Mouse (Mus musculus): ENCODE results near the gene Tpi1. TPM values are rescaled to one million over a fixed set of nuclear protein-coding genes. Genes with fewer than 3 reads are reported as not detected.

Tpi1 gene
- polyA plus RNA-seq, 1 experiment, result 839 TPM

GRCm38 (mm10) chr6:124770511-124770910 is 43.6 kb downstream of the Tpi1 start:
- no peak for DNase-seq (ENCODE audit: low read depth)

GRCm38 (mm10) chr6:124770013-124770412 is 44.1 kb downstream of the Tpi1 start:
- no peak for DNase-seq (ENCODE audit: low read depth)

- DNase-seq (ENCODE audit: low read depth), result no peak
Observed at GRCm38 (mm10) chr6:124769101-124769765, 44.9 kb downstream of the Tpi1 start, which contains the start of gene Eno2. TSS of gene Eno2 (minus strand) at chr6:124769673.

GRCm38 (mm10) chr6:124768704-124769044 is 45.4 kb downstream of the Tpi1 start:
- no peak for DNase-seq (ENCODE audit: low read depth)

GRCm38 (mm10) chr6:124767920-124768703 is 46.0 kb downstream of the Tpi1 start:
- DNase-seq (ENCODE audit: low read depth), result no peak

- no peak for DNase-seq (ENCODE audit: low read depth)
Observed at GRCm38 (mm10) chr6:124767536-124767919, 46.6 kb downstream of the Tpi1 start.

GRCm38 (mm10) chr6:124765951-124766350 is 48.1 kb downstream of the Tpi1 start:
- DNase-seq (ENCODE audit: low read depth), result no peak

Other genes starting within 250 kb of the Tpi1 start
- 0.10 TPM in 1 of 2 replicates, not detected in the other for gene C1rb, start 244.0 kb downstream of the Tpi1 start, polyA plus RNA-seq (2012; rRNA removed)
- gene C1s2, start 178.2 kb downstream of the Tpi1 start, polyA plus RNA-seq (2012; rRNA removed), result 2.1 and 2.5 TPM in 2 replicates
- gene Lpcat3, start 151.3 kb downstream of the Tpi1 start, polyA plus RNA-seq (2012; rRNA removed), result 141 and 147 TPM in 2 replicates
- gene Emg1, start 102.1 kb downstream of the Tpi1 start, polyA plus RNA-seq (2012; rRNA removed), result 43.6 and 44.2 TPM in 2 replicates
- 131 and 138 TPM in 2 replicates for gene Phb2, start 102.0 kb downstream of the Tpi1 start, polyA plus RNA-seq (2012; rRNA removed)
- 24.2 and 25.2 TPM in 2 replicates for gene Ptpn6, start 75.6 kb downstream of the Tpi1 start, polyA plus RNA-seq (2012; rRNA removed)
- 329 and 371 TPM in 2 replicates for gene Grcc10, start 72.9 kb downstream of the Tpi1 start, polyA plus RNA-seq (2012; rRNA removed)
- not detected in 2 replicates for gene Gm45234, start 58.3 kb downstream of the Tpi1 start, polyA plus RNA-seq (2012; rRNA removed)
- gene Atn1, start 57.8 kb downstream of the Tpi1 start, polyA plus RNA-seq (2012; rRNA removed), result 22.4 and 55.8 TPM in 2 replicates
- 5.3 TPM in 2 replicates for gene Eno2, start 44.6 kb downstream of the Tpi1 start, polyA plus RNA-seq (2012; rRNA removed)
- gene Lrrc23, start 34.6 kb downstream of the Tpi1 start, polyA plus RNA-seq (2012; rRNA removed), result 3.1 and 4.6 TPM in 2 replicates
- 19.8 and 20.5 TPM in 2 replicates for gene Spsb2, start 5.6 kb downstream of the Tpi1 start, polyA plus RNA-seq (2012; rRNA removed)
- gene Usp5, start 15.2 kb upstream of the Tpi1 start, polyA plus RNA-seq (2012; rRNA removed), result 107 and 120 TPM in 2 replicates
- gene Cdca3, start 15.3 kb upstream of the Tpi1 start, polyA plus RNA-seq (2012; rRNA removed), result 7.5 and 8.2 TPM in 2 replicates
- gene Gnb3, start 26.0 kb upstream of the Tpi1 start, polyA plus RNA-seq (2012; rRNA removed), result 0.07 and 0.51 TPM in 2 replicates
- gene P3h3, start 43.5 kb upstream of the Tpi1 start, polyA plus RNA-seq (2012; rRNA removed), result 21.4 and 24.2 TPM in 2 replicates
- 1.0 and 1.9 TPM in 2 replicates for gene Gpr162, start 49.7 kb upstream of the Tpi1 start, polyA plus RNA-seq (2012; rRNA removed)
- gene Cd4, start 73.9 kb upstream of the Tpi1 start, polyA plus RNA-seq (2012; rRNA removed), result 0.50 and 0.95 TPM in 2 replicates
- gene Lag3, start 97.4 kb upstream of the Tpi1 start, polyA plus RNA-seq (2012; rRNA removed), result 2.4 and 3.1 TPM in 2 replicates
- 811 and 1,192 TPM in 2 replicates for gene Ptms, start 105.8 kb upstream of the Tpi1 start, polyA plus RNA-seq (2012; rRNA removed)
- 363 and 367 TPM in 2 replicates for gene Mlf2, start 117.1 kb upstream of the Tpi1 start, polyA plus RNA-seq (2012; rRNA removed)
- gene Cops7a, start 151.2 kb upstream of the Tpi1 start, polyA plus RNA-seq (2012; rRNA removed), result 180 and 195 TPM in 2 replicates
- 1.3 and 2.0 TPM in 2 replicates for gene Pianp, start 182.4 kb upstream of the Tpi1 start, polyA plus RNA-seq (2012; rRNA removed)
- gene Zfp384, start 194.8 kb upstream of the Tpi1 start, polyA plus RNA-seq (2012; rRNA removed), result 41.9 and 45.0 TPM in 2 replicates
- gene Ing4, start 225.5 kb upstream of the Tpi1 start, polyA plus RNA-seq (2012; rRNA removed), result 43.6 and 59.6 TPM in 2 replicates
- gene Acrbp, start 235.4 kb upstream of the Tpi1 start, polyA plus RNA-seq (2012; rRNA removed), result 16.2 and 18.2 TPM in 2 replicates

Measured in gonadal fat pad, adult 2 months (tissue).